Mouse (Mus musculus) heart, embryonic 13.5 days (tissue): Measurements from ENCODE around the gene Ubap2l. TPM values are rescaled to one million over a fixed set of nuclear protein-coding genes. Genes with fewer than 3 reads are reported as not detected.

Source experiments
- ATAC-seq: fragments of 200-750 bp; cut with Nextera tagmentation; 2 replicates; pipeline ENCODE4 v1.8.0; 2017; ENCODE audit warnings: moderate TSS enrichment; ENCODE audit not compliant: insufficient number of reproducible peaks, low FRiP score, low TSS enrichment; ENCODE audit errors: extremely low read depth
- H3K27ac ChIP-seq: fragments of 300-500 bp; sonication (generic); replicated peaks from 2 replicates; pipeline ENCODE4 v1.5.1; 2015; ENCODE audit warnings: moderate library complexity, mild to moderate bottlenecking, inconsistent platforms
- H3K27me3 ChIP-seq: fragments of 300-500 bp; sonication (generic); replicated peaks from 2 replicates; pipeline ENCODE4 v1.6.1; 2015; ENCODE audit warnings: mild to moderate bottlenecking, inconsistent platforms
- H3K36me3 ChIP-seq: fragments of 300-500 bp; sonication (generic); 2 replicates; pipeline ENCODE4 v1.6.1; 2015; ENCODE audit warnings: mild to moderate bottlenecking, inconsistent platforms
- H3K4me1 ChIP-seq: fragments of 300-500 bp; sonication (generic); 2 replicates; pipeline ENCODE4 v1.6.1; 2015; ENCODE audit warnings: inconsistent platforms
- H3K4me2 ChIP-seq: fragments of 300-500 bp; sonication (generic); 2 replicates; pipeline ENCODE4 v1.6.1; 2015; ENCODE audit warnings: inconsistent platforms, mild to moderate bottlenecking, moderate library complexity
- H3K4me3 ChIP-seq: fragments of 300-500 bp; sonication (generic); 2 replicates; pipeline ENCODE4 v1.5.1; 2015; ENCODE audit warnings: moderate library complexity, mild to moderate bottlenecking, inconsistent platforms
- H3K9ac ChIP-seq: fragments of 300-500 bp; sonication (generic); 2 replicates; pipeline ENCODE4 v1.6.1; 2015; ENCODE audit warnings: inconsistent platforms, mild to moderate bottlenecking, moderate library complexity
- H3K9me3 ChIP-seq: fragments of 300-500 bp; sonication (generic); 2 replicates; pipeline ENCODE4 v1.6.1; 2016; ENCODE audit warnings: inconsistent platforms
- WGBS: fragments of 180-500 bp; shearing (Covaris S2); methylation state at CpG from one replicate; pipeline ENCODE4 v1.1.7; 2015; ENCODE audit warnings: mixed read lengths; 5-methylcytosine and 5-hydroxymethylcytosine counted together
- polyA plus RNA-seq: library from polyadenylated mRNA; unstranded; fragments of >200 nt; fragmentation: Nextera tagmentation; extraction: Ambion mirVana; gene quantifications from 2 replicates; pipeline ENCODE4 v1.2.1, GENCODE M21; 2015

Gene Ubap2l
- polyA plus RNA-seq, 1 experiment from 2014 or later: 121 TPM

- 94% methylated on average over 5 of the region's 5 CpGs for WGBS
Observed at GRCm38 (mm10) chr3:89965972-89966371, 86.5 kb downstream of the Ubap2l start.

GRCm38 (mm10) chr3:89965557-89965956 lies 86.9 kb downstream of the Ubap2l start:
- no peak for ATAC-seq
- no peaks in the 10 kb centered on the region for H3K9me3 ChIP-seq

More at GRCm38 (mm10) chr3:89965972-89966371, 86.5 kb downstream of the Ubap2l start:
- H3K4me3 ChIP-seq: no peak overlapping the region
- H3K9ac ChIP-seq: no peak overlapping the region
- no peak overlapping the region for H3K4me2 ChIP-seq
- ATAC-seq: no peak
- H3K4me1 ChIP-seq: peaks cover 34% of the 10 kb centered on the region
- H3K36me3 ChIP-seq: 0 out of 2 replicates have a peak, but pooled peaks cover 5% of the 10 kb centered on the region
- H3K9me3 ChIP-seq: no peaks in the 10 kb centered on the region
- H3K27me3 ChIP-seq: no peaks in the 10 kb centered on the region
- H3K27ac ChIP-seq: no peak overlapping the region

GRCm38 (mm10) chr3:89963926-89964739 lies 88.3 kb downstream of the Ubap2l start:
- Histone ChIP-seq H3K9ac (peak overlapping the region; percentile 99), H3K36me3 (peaks cover 9% of the 10 kb centered on the region; the same call in 1 of the 2 replicates), H3K4me2 (peak overlapping the region; percentile 99), H3K9me3 (no peaks in the 10 kb centered on the region), H3K27ac (peak overlapping the region; percentile 100), H3K27me3 (no peaks in the 10 kb centered on the region), H3K4me3 (peak overlapping the region; percentile 96), H3K4me1 (peaks cover 52% of the 10 kb centered on the region)
- ATAC-seq: no peak
- WGBS: 23% methylated on average over 22 of the region's 22 CpGs

More at GRCm38 (mm10) chr3:89965557-89965956, 86.9 kb downstream of the Ubap2l start:
- H3K27me3 ChIP-seq: no peaks in the 10 kb centered on the region
- peaks cover 38% of the 10 kb centered on the region for H3K4me1 ChIP-seq
- no peak overlapping the region for H3K4me3 ChIP-seq
- 0 out of 2 replicates have a peak, but pooled peaks cover 5% of the 10 kb centered on the region for H3K36me3 ChIP-seq
- no peak overlapping the region for H3K27ac ChIP-seq
- H3K4me2 ChIP-seq: no peak overlapping the region
- 91% methylated on average over 8 of the region's 8 CpGs for WGBS
- H3K9ac ChIP-seq: no peak overlapping the region

GRCm38 (mm10) chr3:89963221-89963763 lies 89.1 kb downstream of the Ubap2l start, which contains the start of gene Atp8b2:
Gene Atp8b2 (minus strand): TSS chr3:89963508.
- H3K4me3 ChIP-seq: peak within 1 kb of the TSS; percentile 96
- H3K27me3 ChIP-seq: no peaks in the 10 kb centered on the region
- ATAC-seq: no peak
- under 1% methylated on average over 29 of the region's 35 CpGs for WGBS
- H3K4me2 ChIP-seq: peak within 1 kb of the TSS; percentile 99
- H3K36me3 ChIP-seq: peaks cover 17% of the 10 kb centered on the region
- peak within 1 kb of the TSS; percentile 100 for H3K27ac ChIP-seq
- peaks cover 54% of the 10 kb centered on the region for H3K4me1 ChIP-seq
- no peaks in the 10 kb centered on the region for H3K9me3 ChIP-seq
- H3K9ac ChIP-seq: peak within 1 kb of the TSS; percentile 99

DNA sequence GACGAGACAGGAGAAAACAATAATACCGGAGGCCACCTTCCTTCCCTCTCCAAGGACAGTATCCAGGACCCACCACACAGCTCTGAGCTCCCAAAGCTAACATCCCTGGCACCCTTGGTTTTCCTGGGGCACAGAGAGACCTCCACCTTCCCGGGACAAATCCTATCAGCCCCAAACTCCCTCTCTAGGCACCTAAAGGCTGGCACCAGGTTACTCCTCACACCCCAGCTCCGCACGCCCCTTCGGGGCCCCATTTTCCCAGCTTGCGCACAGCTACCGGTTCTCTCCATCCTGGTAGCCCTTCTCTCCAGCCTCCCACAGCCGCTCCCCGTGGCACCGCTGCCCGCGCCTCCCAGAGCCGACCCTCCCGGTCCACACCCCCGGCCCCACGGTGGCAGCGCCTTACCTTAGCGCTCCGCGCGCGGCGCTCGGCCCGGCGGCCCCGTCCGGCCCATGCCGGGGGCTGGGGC lies 89.6 kb downstream of the Ubap2l start:
- Histone ChIP-seq H3K27ac (peak overlapping the region; percentile 100), H3K36me3 (peaks cover 22% of the 10 kb centered on the region), H3K9me3 (no peaks in the 10 kb centered on the region), H3K4me3 (peak overlapping the region; percentile 96), H3K4me2 (peak overlapping the region; percentile 99), H3K9ac (peak overlapping the region; percentile 99), H3K27me3 (no peaks in the 10 kb centered on the region), H3K4me1 (peaks cover 54% of the 10 kb centered on the region)
- no peak for ATAC-seq
- WGBS: 0% methylated on average over 17 of the region's 30 CpGs

DNA sequence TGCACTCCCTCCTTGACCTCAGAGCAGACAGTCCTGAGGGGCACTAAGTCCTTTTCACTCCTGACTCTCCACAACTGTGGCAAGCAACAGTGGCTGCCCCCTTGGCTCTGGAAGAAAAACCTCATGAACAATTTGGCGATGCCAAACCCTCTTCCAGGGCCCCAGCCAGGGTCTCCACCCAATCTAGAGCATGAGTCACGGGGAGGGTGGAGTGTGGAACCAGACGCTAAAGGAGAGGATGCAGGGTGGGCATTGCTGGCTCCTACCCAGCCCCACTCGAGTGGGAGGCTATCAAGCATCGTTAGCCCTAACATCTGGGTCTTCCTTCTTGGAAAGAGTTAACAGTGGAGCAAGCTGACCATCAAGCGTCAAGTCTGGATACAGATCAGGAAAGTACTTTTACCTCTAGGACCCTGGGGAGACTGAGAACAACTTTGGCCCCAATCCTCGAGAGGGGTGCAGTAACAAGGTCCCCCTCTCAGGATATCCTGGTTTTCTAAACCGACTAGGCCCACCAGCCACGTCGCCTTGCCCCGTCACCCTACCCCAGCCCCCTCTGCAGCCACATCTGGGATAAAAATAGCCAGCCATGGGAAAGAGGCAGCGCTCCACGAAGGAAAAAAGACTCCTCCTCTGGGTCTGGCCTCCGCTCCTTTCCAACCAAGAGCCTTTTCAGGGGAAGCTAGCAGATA lies 90.2 kb downstream of the Ubap2l start:
- Histone ChIP-seq H3K9me3 (no peaks in the 10 kb centered on the region), H3K4me2 (peak overlapping the region; percentile 99), H3K27me3 (no peaks in the 10 kb centered on the region), H3K27ac (peak overlapping the region; percentile 100), H3K9ac (peak overlapping the region; percentile 99), H3K4me1 (peaks cover 50% of the 10 kb centered on the region), H3K4me3 (peak overlapping the region; percentile 96), H3K36me3 (peaks cover 28% of the 10 kb centered on the region)
- ATAC-seq: no peak
- 2% methylated on average over 14 of the region's 14 CpGs for WGBS

DNA sequence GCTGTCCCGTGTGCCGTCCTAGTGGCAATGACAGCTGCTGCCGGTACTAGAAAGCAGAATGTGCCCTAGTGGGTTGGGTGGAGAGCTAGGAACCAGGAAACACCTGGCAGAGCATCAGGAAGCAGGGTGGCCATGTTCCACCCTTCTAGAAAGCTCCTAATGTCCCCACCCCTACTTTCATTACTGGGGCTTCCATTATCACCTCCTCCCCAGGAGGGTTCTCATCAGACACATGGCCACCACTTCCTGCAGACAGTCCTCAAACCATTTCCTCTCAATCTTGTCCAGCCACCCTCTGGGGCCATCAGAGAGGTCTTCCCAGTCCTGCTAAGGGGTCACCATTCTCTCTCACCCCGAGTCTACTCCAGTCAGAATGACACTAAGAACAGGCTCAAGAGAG lies 91.0 kb downstream of the Ubap2l start:
- 46% methylated on average over 4 of the region's 4 CpGs for WGBS
- Histone ChIP-seq H3K4me2 (peak overlapping the region; percentile 99), H3K27ac (peak overlapping the region; percentile 100), H3K9me3 (no peaks in the 10 kb centered on the region), H3K36me3 (peaks cover 36% of the 10 kb centered on the region), H3K9ac (peak overlapping the region; percentile 99), H3K4me1 (peaks cover 50% of the 10 kb centered on the region), H3K27me3 (no peaks in the 10 kb centered on the region), H3K4me3 (peak overlapping the region; percentile 96)
- ATAC-seq: no peak

DNA sequence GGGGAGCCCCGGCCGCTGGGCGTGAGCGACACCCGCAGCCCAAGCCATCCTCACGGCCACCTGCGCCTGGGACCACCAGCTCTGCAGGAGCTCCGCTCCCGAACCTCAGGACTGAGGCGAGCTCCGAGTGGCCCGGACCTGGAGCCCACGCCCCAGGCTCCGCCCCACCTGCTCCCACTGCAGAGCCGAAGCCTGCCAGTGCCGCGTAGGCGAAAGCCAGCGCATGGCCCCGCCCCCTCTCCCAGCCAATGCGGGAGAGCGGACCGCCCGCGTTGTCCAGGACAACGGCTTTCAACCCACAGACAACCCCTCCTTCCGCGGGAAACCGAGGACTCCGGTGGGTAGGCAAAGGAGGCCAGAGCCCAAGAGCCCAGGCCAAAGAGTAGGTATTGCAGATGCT lies 92.0 kb downstream of the Ubap2l start:
- Histone ChIP-seq H3K9me3 (no peaks in the 10 kb centered on the region), H3K27ac (0 out of 2 replicates have a peak overlapping the region, but pooled peaks have one; percentile 100), H3K4me2 (peak overlapping the region; percentile 99), H3K27me3 (no peaks in the 10 kb centered on the region), H3K36me3 (peaks cover 40% of the 10 kb centered on the region), H3K9ac (peak overlapping the region; percentile 99), H3K4me3 (peak overlapping the region; percentile 96), H3K4me1 (peaks cover 50% of the 10 kb centered on the region)
- under 1% methylated on average over 30 of the region's 30 CpGs for WGBS
- ATAC-seq: peak; percentile 67

GRCm38 (mm10) chr3:89959435-89959834 lies 93.0 kb downstream of the Ubap2l start:
- Histone ChIP-seq H3K27ac (no peak overlapping the region; the same call in 1 of the 2 replicates), H3K36me3 (peaks cover 51% of the 10 kb centered on the region), H3K4me3 (peak overlapping the region; percentile 96), H3K4me2 (peak overlapping the region; percentile 99), H3K27me3 (no peaks in the 10 kb centered on the region), H3K4me1 (peaks cover 42% of the 10 kb centered on the region), H3K9ac (peak overlapping the region; percentile 48; the same call in 1 of the 2 replicates), H3K9me3 (no peaks in the 10 kb centered on the region)
- WGBS: 69% methylated on average over 4 of the region's 4 CpGs
- ATAC-seq: no peak

DNA sequence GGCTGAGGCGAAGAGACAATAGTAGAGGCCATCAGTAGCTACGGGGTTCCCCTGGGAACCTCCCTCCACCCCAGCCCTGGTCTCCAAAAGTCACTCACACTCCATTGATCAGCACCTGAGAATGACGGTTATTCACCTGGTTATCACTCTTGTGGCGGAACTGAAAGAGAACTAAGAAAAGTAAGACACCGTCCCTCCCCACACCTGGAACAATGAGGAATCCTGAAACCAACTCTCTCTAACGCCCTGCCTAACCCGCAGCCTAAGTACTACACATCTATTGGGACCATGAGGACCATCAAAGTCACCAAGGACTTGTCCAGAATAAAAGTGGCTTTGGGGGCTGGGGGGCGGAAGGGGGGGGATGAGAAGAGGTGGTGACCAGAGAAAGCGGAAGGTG lies 94.5 kb downstream of the Ubap2l start:
- ATAC-seq: no peak
- H3K4me3 ChIP-seq: no peak overlapping the region
- no peak overlapping the region for H3K9ac ChIP-seq
- no peak overlapping the region for H3K27ac ChIP-seq
- no peak overlapping the region for H3K4me2 ChIP-seq
- peaks cover 65% of the 10 kb centered on the region for H3K36me3 ChIP-seq
- no peaks in the 10 kb centered on the region for H3K27me3 ChIP-seq
- H3K9me3 ChIP-seq: no peaks in the 10 kb centered on the region
- 88% methylated on average over 9 of the region's 9 CpGs for WGBS
- H3K4me1 ChIP-seq: peaks cover 35% of the 10 kb centered on the region
